Mouse (Mus musculus): ENCODE data around the gene Cwf19l2. TPM values are rescaled to one million over a fixed set of nuclear protein-coding genes. Genes with fewer than 3 reads are reported as not detected.

Cwf19l2 gene
- 0.83 and 1.0 TPM in 2 replicates for polyA plus RNA-seq (2012)

- no peak for TF ChIP-seq GATA1 (IDR thresholded peaks at IDR 0.05; ENCODE audit: low read length)
These were observed at the start of gene Cwf19l2 for GRCm38 (mm10) chr9:3403251-3404208. Gene Cwf19l2 (plus strand): TSS chr9:3403592.

- TF ChIP-seq GATA1 (IDR thresholded peaks at IDR 0.05; ENCODE audit: low read length) = no peak
These were observed 980 bp downstream of the Cwf19l2 start for GRCm38 (mm10) chr9:3404372-3404771.

DNA sequence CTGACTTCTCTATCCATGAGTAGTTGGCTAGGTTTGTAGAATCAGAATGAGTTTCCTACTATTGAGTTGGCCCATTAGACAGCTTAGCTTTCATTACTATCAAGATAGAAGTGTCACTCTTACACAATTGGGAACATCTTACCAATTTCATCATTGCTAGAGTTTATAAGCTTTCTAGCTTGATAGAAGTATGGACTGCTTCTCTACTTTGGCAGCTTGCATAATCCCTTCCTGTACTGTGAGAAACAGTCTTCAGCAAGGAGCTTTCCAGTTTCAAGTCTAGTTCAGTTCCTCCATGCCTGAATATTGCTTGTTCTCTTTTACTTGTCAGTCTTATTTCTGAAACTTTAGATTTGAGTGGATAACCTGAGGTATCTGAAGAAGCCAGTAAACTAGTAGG, 68.5 kb downstream of the Cwf19l2 start:
- no peak for TF ChIP-seq GATA1 (IDR thresholded peaks at IDR 0.05; ENCODE audit: low read length)

GRCm38 (mm10) chr9:3518645-3519044, 115.3 kb downstream of the Cwf19l2 start:
- TF ChIP-seq GATA1 (IDR thresholded peaks at IDR 0.05; ENCODE audit: low read length) = no peak

- no peak for TF ChIP-seq GATA1 (IDR thresholded peaks at IDR 0.05; ENCODE audit: low read length)
These were observed 115.8 kb downstream of the Cwf19l2 start for GRCm38 (mm10) chr9:3519178-3519577.

- no peak for TF ChIP-seq GATA1 (IDR thresholded peaks at IDR 0.05; ENCODE audit: low read length)
These were observed 117.6 kb downstream of the Cwf19l2 start for GRCm38 (mm10) chr9:3521031-3521430.

Other genes with a start within 250 kb of the Cwf19l2 start
- gene Alkbh8, start 68.5 kb upstream of the Cwf19l2 start, polyA plus RNA-seq (2012) = 1.5 and 2.2 TPM in 2 replicates
- not detected in 2 replicates for gene Gucy1a2, start 129.2 kb downstream of the Cwf19l2 start, polyA plus RNA-seq (2012)